Mouse (Mus musculus): Measurements from ENCODE around the gene Hs1bp3. TPM values are rescaled to one million over a fixed set of nuclear protein-coding genes. Genes with fewer than 3 reads are reported as not detected.

Gene Hs1bp3
- total and polyA plus RNA-seq, 2 experiments from 2014 or later, result 3.8 to 5.5 TPM

- WGBS, result 84% methylated on average over 13 of the region's 13 CpGs
- Histone ChIP-seq H3K4me1 (ENCODE audit: insufficient read depth, low read length) (peaks cover 7% of the 10 kb centered on the region; the same call in 1 of the 2 replicates), H3K9me3 (ENCODE audit: low read length) (no peaks in the 10 kb centered on the region), H3K4me3 (ENCODE audit: low read length) (no peak overlapping the region), H3K36me3 (ENCODE audit: insufficient read depth, low read length) (no peaks in the 10 kb centered on the region; the same call in 1 of the 2 replicates), H3K9ac (replicated peaks; ENCODE audit: low read length) (no peak overlapping the region), H3K4me2 (ENCODE audit: low read depth, low read length) (no peak overlapping the region), H3K27ac (no peak overlapping the region; the same call in 1 of the 2 replicates), H3K27me3 (ENCODE audit: insufficient read depth, low read length) (no peaks in the 10 kb centered on the region)
- DNase-seq (ENCODE audit: low spot score), result no peak
- TF ChIP-seq CTCF (IDR thresholded peaks at IDR 0.05; ENCODE audit: low read depth), result no peak
- no peak for ATAC-seq
Measured at GRCm38 (mm10) chr12:8325245-8325942, 12.2 kb downstream of the Hs1bp3 start.

- no peak overlapping the region; the same call in 1 of the 2 replicates for H3K27ac ChIP-seq
- H3K36me3 ChIP-seq (ENCODE audit: insufficient read depth, low read length), result no peaks in the 10 kb centered on the region; the same call in 1 of the 2 replicates
- no peak overlapping the region for H3K4me2 ChIP-seq (ENCODE audit: low read depth, low read length)
- no peak for ATAC-seq
- 84% methylated on average over 17 of the region's 17 CpGs for WGBS
- no peaks in the 10 kb centered on the region for H3K9me3 ChIP-seq (ENCODE audit: low read length)
- no peaks in the 10 kb centered on the region for H3K27me3 ChIP-seq (ENCODE audit: insufficient read depth, low read length)
- DNase-seq (ENCODE audit: low spot score), result peak; percentile 56
- H3K4me1 ChIP-seq (ENCODE audit: insufficient read depth, low read length), result peaks cover 7% of the 10 kb centered on the region; the same call in 1 of the 2 replicates
- no peak overlapping the region for H3K4me3 ChIP-seq (ENCODE audit: low read length)
- no peak overlapping the region for H3K9ac ChIP-seq (replicated peaks; ENCODE audit: low read length)
- TF ChIP-seq CTCF (IDR thresholded peaks at IDR 0.05; ENCODE audit: low read depth), result no peak
Measured at GRCm38 (mm10) chr12:8325943-8326522, 12.8 kb downstream of the Hs1bp3 start.

GRCm38 (mm10) chr12:8326825-8327674 lies 13.8 kb downstream of the Hs1bp3 start:
- Histone ChIP-seq H3K36me3 (ENCODE audit: insufficient read depth, low read length) (no peaks in the 10 kb centered on the region; the same call in 1 of the 2 replicates), H3K4me2 (ENCODE audit: low read depth, low read length) (no peak overlapping the region), H3K9ac (replicated peaks; ENCODE audit: low read length) (peak overlapping the region; percentile 37; the same call in 1 of the 2 replicates), H3K27me3 (ENCODE audit: insufficient read depth, low read length) (no peaks in the 10 kb centered on the region), H3K4me3 (ENCODE audit: low read length) (no peak overlapping the region), H3K9me3 (ENCODE audit: low read length) (no peaks in the 10 kb centered on the region), H3K27ac (peak overlapping the region; percentile 52; the same call in 1 of the 2 replicates), H3K4me1 (ENCODE audit: insufficient read depth, low read length) (peaks cover 9% of the 10 kb centered on the region; the same call in 1 of the 2 replicates)
- peak; percentile 98 for TF ChIP-seq CTCF (IDR thresholded peaks at IDR 0.05; ENCODE audit: low read depth)
- peak; percentile 90 for ATAC-seq
- whole genome bisulfite sequencing, result 13% methylated on average over 17 of the region's 17 CpGs
- peak; percentile 96 for DNase-seq (ENCODE audit: low spot score)

- Histone ChIP-seq H3K36me3 (ENCODE audit: insufficient read depth, low read length) (no peaks in the 10 kb centered on the region; the same call in 1 of the 2 replicates), H3K9ac (replicated peaks; ENCODE audit: low read length) (peak overlapping the region; percentile 37; the same call in 1 of the 2 replicates), H3K27me3 (ENCODE audit: insufficient read depth, low read length) (no peaks in the 10 kb centered on the region), H3K4me1 (ENCODE audit: insufficient read depth, low read length) (peaks cover 9% of the 10 kb centered on the region; the same call in 1 of the 2 replicates), H3K4me2 (ENCODE audit: low read depth, low read length) (no peak overlapping the region), H3K9me3 (ENCODE audit: low read length) (no peaks in the 10 kb centered on the region), H3K27ac (peak overlapping the region; percentile 52; the same call in 1 of the 2 replicates), H3K4me3 (ENCODE audit: low read length) (no peak overlapping the region)
- no peak for TF ChIP-seq CTCF (IDR thresholded peaks at IDR 0.05; ENCODE audit: low read depth)
- DNase-seq (ENCODE audit: low spot score), result no peak
- ATAC-seq, result no peak
- 45% methylated on average over 1 of the region's 1 CpGs for WGBS
Measured at GRCm38 (mm10) chr12:8327675-8328053, 14.4 kb downstream of the Hs1bp3 start.

- H3K4me3 ChIP-seq (ENCODE audit: low read length), result no peak overlapping the region
Measured at GRCm38 (mm10) chr12:8329236-8329635, 16.0 kb downstream of the Hs1bp3 start.

GRCm38 (mm10) chr12:8331489-8332173 lies 18.4 kb downstream of the Hs1bp3 start:
- no peak overlapping the region for H3K4me3 ChIP-seq (ENCODE audit: low read length)
- H3K4me2 ChIP-seq (ENCODE audit: low read depth, low read length), result no peak overlapping the region
- no peaks in the 10 kb centered on the region for H3K9me3 ChIP-seq (ENCODE audit: low read length)
- H3K36me3 ChIP-seq (ENCODE audit: insufficient read depth, low read length), result no peaks in the 10 kb centered on the region; the same call in 1 of the 2 replicates
- WGBS, result 36% methylated on average over 14 of the region's 14 CpGs
- DNase-seq (ENCODE audit: low spot score), result peak; percentile 76
- H3K27me3 ChIP-seq (ENCODE audit: insufficient read depth, low read length), result no peaks in the 10 kb centered on the region
- ATAC-seq, result peak; percentile 77
- H3K9ac ChIP-seq (replicated peaks; ENCODE audit: low read length), result no peak overlapping the region
- peaks cover 9% of the 10 kb centered on the region; the same call in 1 of the 2 replicates for H3K4me1 ChIP-seq (ENCODE audit: insufficient read depth, low read length)
- 0 out of 2 replicates have a peak, but pooled peaks have one; percentile 4 for TF ChIP-seq CTCF (IDR thresholded peaks at IDR 0.05; ENCODE audit: low read depth)
- H3K27ac ChIP-seq, result peak overlapping the region; percentile 11; the same call in 1 of the 2 replicates

More at GRCm38 (mm10) chr12:8329236-8329635, 16.0 kb downstream of the Hs1bp3 start:
- peaks cover 9% of the 10 kb centered on the region; the same call in 1 of the 2 replicates for H3K4me1 ChIP-seq (ENCODE audit: insufficient read depth, low read length)
- H3K9ac ChIP-seq (replicated peaks; ENCODE audit: low read length), result no peak overlapping the region
- TF ChIP-seq CTCF (IDR thresholded peaks at IDR 0.05; ENCODE audit: low read depth), result peak; percentile 32
- 87% methylated on average over 7 of the region's 7 CpGs for WGBS
- no peak for ATAC-seq
- no peak overlapping the region for H3K27ac ChIP-seq
- no peak overlapping the region for H3K4me2 ChIP-seq (ENCODE audit: low read depth, low read length)
- H3K36me3 ChIP-seq (ENCODE audit: insufficient read depth, low read length), result no peaks in the 10 kb centered on the region; the same call in 1 of the 2 replicates
- no peaks in the 10 kb centered on the region for H3K9me3 ChIP-seq (ENCODE audit: low read length)
- no peak for DNase-seq (ENCODE audit: low spot score)
- no peaks in the 10 kb centered on the region for H3K27me3 ChIP-seq (ENCODE audit: insufficient read depth, low read length)

Data from hindbrain, postnatal 0 days (tissue).